Mouse (Mus musculus) lung, postnatal 0 days (tissue): ENCODE measurements at regions not wholly inside any gene's neighbourhood (a gene's known extent, or its start where the extent isn't known, plus 50 kb on each side); places are given as distances from the start of the nearest gene placed in this dataset.
A peak's percentile ranks its signal among the peaks of the same experiment; 100 is the strongest.

ENCODE experiments used
- ATAC-seq: fragments of 200-750 bp; cut with Nextera tagmentation; 2 replicates; pipeline ENCODE4 v1.8.0; 2017; ENCODE audit warnings: moderate library complexity
- DNase-seq: peaks from one replicate; pipeline ENCODE4 v3.0.0-alpha.2; 2016; ENCODE audit warnings: low spot score
- H3K27ac ChIP-seq: fragments of 300-500 bp; sonication (generic); 2 replicates; pipeline ENCODE4 v1.5.1; 2014; ENCODE audit warnings: antibody characterized with exemption, mild to moderate bottlenecking, low read length, mixed read lengths
- H3K27me3 ChIP-seq: fragments of 300-500 bp; sonication (generic); replicated peaks from 2 replicates; pipeline ENCODE4 v1.6.1; 2014; ENCODE audit warnings: low read length, mixed read lengths; ENCODE audit not compliant: insufficient read depth
- H3K36me3 ChIP-seq: fragments of 300-500 bp; sonication (generic); 2 replicates; pipeline ENCODE4 v1.6.1; 2014; ENCODE audit warnings: low read length, mixed read lengths; ENCODE audit not compliant: insufficient read depth
- H3K4me1 ChIP-seq: fragments of 300-500 bp; sonication (generic); 2 replicates; pipeline ENCODE4 v1.6.1; 2014; ENCODE audit warnings: antibody characterized with exemption, low read depth, low read length, mixed read lengths; ENCODE audit not compliant: insufficient read depth
- H3K4me2 ChIP-seq: fragments of 300-500 bp; sonication (generic); replicated peaks from 2 replicates; pipeline ENCODE4 v1.6.1; 2014; ENCODE audit warnings: low read depth, mild to moderate bottlenecking, low read length, moderate library complexity, mixed read lengths
- H3K4me3 ChIP-seq: fragments of 300-500 bp; sonication (generic); 2 replicates; pipeline ENCODE4 v1.5.1; 2014; ENCODE audit warnings: low read depth, low read length
- H3K9ac ChIP-seq: fragments of 300-500 bp; sonication (generic); replicated peaks from 2 replicates; pipeline ENCODE4 v1.6.1; 2014; ENCODE audit warnings: low read depth, mild to moderate bottlenecking
- H3K9me3 ChIP-seq: fragments of 300-500 bp; sonication (generic); 2 replicates; pipeline ENCODE4 v1.6.1; 2016; ENCODE audit warnings: low read length, mixed read lengths
- CTCF ChIP-seq: IDR thresholded peaks from 2 replicates; pipeline ENCODE4 v1.5.1; 2016; ENCODE audit warnings: antibody characterized with exemption, mild to moderate bottlenecking
- EP300 ChIP-seq: IDR thresholded peaks from 2 replicates; pipeline ENCODE4 v1.6.1; 2016; ENCODE audit warnings: antibody characterized with exemption, mild to moderate bottlenecking, control low read depth
- WGBS: fragments of 180-500 bp; shearing (Covaris S2); extraction: QIAGEN DNeasy Blood & Tissue Kit; methylation state at CpG from one replicate; pipeline ENCODE4 v1.1.7; 2014; 5-methylcytosine and 5-hydroxymethylcytosine counted together

- H3K27me3 ChIP-seq: no peaks in the 10 kb centered on the region
- 0 out of 2 replicates have a peak, but pooled peaks cover 4% of the 10 kb centered on the region for H3K4me1 ChIP-seq
- no peaks in the 10 kb centered on the region for H3K36me3 ChIP-seq
- no peak overlapping the region for H3K4me2 ChIP-seq
- 64% methylated on average over 6 of the region's 6 CpGs for WGBS
- DNase-seq: no peak
- H3K9ac ChIP-seq: no peak overlapping the region
- no peaks in the 10 kb centered on the region for H3K9me3 ChIP-seq
- H3K27ac ChIP-seq: no peak overlapping the region
- TF ChIP-seq EP300 (no peak), CTCF (no peak)
- ATAC-seq: no peak
- H3K4me3 ChIP-seq: no peak overlapping the region
These were observed 474.0 kb downstream of the Kcnj2 start for GRCm38 (mm10) chr11:111539960-111540359.

DNA sequence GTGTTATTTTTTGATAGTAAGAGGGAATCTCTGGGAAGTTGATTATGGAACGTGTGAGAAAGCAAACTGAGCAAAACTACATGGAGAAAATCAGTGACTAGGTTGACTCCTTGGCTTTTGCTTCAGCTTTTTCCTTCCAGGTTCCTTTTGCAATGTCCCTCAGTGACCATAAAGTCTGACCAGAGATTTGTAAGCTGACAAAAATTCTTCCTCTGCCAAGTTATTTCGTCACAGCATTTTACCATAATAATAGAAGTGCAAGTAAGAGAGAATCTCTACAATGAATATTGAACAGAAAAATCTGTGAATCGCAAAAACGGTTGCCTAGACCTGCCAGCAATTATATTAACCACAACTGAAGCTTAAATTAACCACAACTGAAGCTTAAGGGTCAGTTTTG, 479.3 kb downstream of the Kcnj2 start:
- no peaks in the 10 kb centered on the region for H3K9me3 ChIP-seq
- no peak for ATAC-seq
- no peak overlapping the region for H3K9ac ChIP-seq
- no peaks in the 10 kb centered on the region for H3K4me1 ChIP-seq
- DNase-seq: peak; percentile 14
- TF ChIP-seq EP300: no peak
- TF ChIP-seq CTCF: no peak
- no peaks in the 10 kb centered on the region for H3K27me3 ChIP-seq
- H3K4me3 ChIP-seq: no peak overlapping the region
- WGBS: 64% methylated on average over 4 of the region's 4 CpGs
- no peak overlapping the region for H3K27ac ChIP-seq
- no peak overlapping the region for H3K4me2 ChIP-seq
- no peaks in the 10 kb centered on the region for H3K36me3 ChIP-seq

- Histone ChIP-seq H3K27me3 (no peaks in the 10 kb centered on the region), H3K36me3 (no peaks in the 10 kb centered on the region), H3K27ac (no peak overlapping the region), H3K4me3 (no peak overlapping the region), H3K4me2 (no peak overlapping the region), H3K9me3 (no peaks in the 10 kb centered on the region), H3K4me1 (no peaks in the 10 kb centered on the region), H3K9ac (no peak overlapping the region)
- ATAC-seq: no peak
- no peak for DNase-seq
- TF ChIP-seq CTCF: no peak
- no peak for TF ChIP-seq EP300
These were observed 489.2 kb downstream of the Kcnj2 start for GRCm38 (mm10) chr11:111555131-111555530.

DNA sequence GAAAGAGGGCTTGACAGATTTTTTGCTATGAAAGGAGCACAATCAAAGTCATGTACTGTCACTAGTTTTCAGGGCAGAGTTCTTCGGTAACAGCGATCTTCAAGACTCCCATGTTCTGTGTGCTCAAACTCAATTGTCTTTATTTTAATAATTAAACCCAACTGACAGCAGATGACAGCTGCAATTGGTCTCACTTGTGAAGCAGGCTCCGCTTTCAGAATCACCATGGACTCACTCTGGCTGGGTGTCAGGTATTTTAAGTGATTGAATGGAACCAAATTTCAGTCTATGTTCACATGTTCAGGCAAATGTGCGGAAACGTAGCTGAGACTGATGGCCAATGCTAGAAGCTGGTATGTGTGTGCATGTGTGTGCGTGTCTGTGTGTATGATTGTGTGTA, 489.7 kb downstream of the Kcnj2 start:
- TF ChIP-seq EP300 (no peak), CTCF (no peak)

DNA sequence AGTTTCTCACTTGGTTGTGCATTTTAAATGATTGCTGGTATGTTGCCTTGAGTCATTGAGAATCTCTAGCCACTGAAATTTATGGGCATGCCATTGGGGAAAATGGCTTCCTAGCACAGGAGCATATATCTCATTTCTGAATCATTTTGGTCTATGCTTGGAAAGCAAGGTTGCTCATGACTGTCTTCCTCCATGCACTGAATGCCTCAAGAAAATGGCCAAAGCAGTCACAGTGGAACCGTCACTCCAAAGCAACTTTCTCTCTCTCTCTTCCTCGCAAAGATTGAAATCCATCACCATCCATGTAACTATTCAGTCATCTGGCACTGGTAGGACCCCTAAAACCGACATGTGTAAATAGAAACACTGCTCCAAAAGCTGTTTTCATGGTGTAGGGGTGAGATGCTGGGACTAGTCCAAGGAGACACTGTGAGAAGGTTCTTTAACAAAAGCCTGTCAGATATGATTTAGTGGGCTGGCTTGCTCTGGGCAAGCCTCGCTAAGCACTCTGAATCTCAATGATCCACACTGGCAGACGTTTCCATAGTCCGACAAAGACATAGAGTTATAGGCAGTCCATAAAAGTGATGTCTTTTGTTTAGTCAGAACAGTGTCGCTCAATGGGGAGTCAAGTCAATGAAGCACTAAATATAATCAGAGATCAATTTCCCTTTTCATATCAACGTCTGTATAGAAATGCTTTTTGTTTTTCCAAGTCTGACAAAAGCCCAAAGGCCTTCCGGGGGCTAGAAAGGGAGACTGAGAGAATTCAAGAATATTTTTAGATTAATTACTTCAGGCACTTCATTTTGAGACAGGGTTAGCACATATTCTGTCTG, 492.6 kb downstream of the Kcnj2 start:
- WGBS: 77% methylated on average over 9 of the region's 9 CpGs
- Histone ChIP-seq H3K4me3 (no peak overlapping the region), H3K4me1 (no peaks in the 10 kb centered on the region), H3K27ac (no peak overlapping the region), H3K9ac (no peak overlapping the region), H3K9me3 (no peaks in the 10 kb centered on the region), H3K4me2 (no peak overlapping the region), H3K27me3 (no peaks in the 10 kb centered on the region), H3K36me3 (no peaks in the 10 kb centered on the region)
- DNase-seq (no peak), ATAC-seq (no peak)
- TF ChIP-seq EP300 (no peak), CTCF (no peak)

More for the DNA sequence above, 489.7 kb downstream of the Kcnj2 start:
- Histone ChIP-seq H3K4me2 (no peak overlapping the region), H3K36me3 (no peaks in the 10 kb centered on the region), H3K4me1 (no peaks in the 10 kb centered on the region), H3K27ac (no peak overlapping the region), H3K9me3 (no peaks in the 10 kb centered on the region), H3K9ac (no peak overlapping the region), H3K4me3 (no peak overlapping the region), H3K27me3 (no peaks in the 10 kb centered on the region)
- DNase-seq (no peak), ATAC-seq (no peak)
- 79% methylated on average over 6 of the region's 6 CpGs for WGBS

DNA sequence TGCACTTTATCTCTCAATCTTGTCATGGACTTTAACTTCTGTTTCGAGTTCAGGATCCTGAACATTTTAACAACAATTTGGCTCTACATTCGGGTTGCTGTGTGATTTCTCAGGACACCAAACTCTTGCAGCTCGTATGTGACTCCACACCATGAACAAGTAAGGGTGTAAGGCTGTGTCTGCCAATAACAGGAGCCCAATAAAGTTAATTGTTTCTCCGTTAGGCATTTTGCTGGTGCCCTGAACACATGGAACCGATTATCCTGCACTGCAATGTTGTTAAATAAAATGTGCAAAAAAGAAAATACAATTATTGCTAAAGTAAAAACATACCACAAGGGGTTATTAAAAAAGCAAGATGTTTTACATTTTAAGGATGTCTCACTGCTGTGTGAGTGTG, 497.2 kb downstream of the Kcnj2 start:
- TF ChIP-seq EP300 (no peak), CTCF (no peak)
- DNase-seq (no peak), ATAC-seq (no peak)
- WGBS: 67% methylated on average over 5 of the region's 5 CpGs
- Histone ChIP-seq H3K27me3 (no peaks in the 10 kb centered on the region), H3K4me1 (no peaks in the 10 kb centered on the region), H3K4me3 (no peak overlapping the region), H3K4me2 (no peak overlapping the region), H3K36me3 (no peaks in the 10 kb centered on the region), H3K9ac (no peak overlapping the region), H3K9me3 (no peaks in the 10 kb centered on the region), H3K27ac (no peak overlapping the region)
